Mouse (Mus musculus) limb, embryonic 14.5 days (tissue): ENCODE measurements around the gene Efcab5. TPM values are rescaled to one million over a fixed set of nuclear protein-coding genes. Genes with fewer than 3 reads are reported as not detected.

Source experiments
- ATAC-seq: fragments of 200-750 bp; cut with Nextera tagmentation; 2 replicates; pipeline ENCODE4 v1.8.0; 2017; ENCODE audit warnings: low read depth, moderate number of reproducible peaks, moderate TSS enrichment; ENCODE audit not compliant: low FRiP score
- DNase-seq: peaks from one replicate; pipeline ENCODE4 v3.0.0-alpha.2; 2015; ENCODE audit warnings: low spot score
- H3K27ac ChIP-seq: fragments of 300-500 bp; sonication (generic); replicated peaks from 2 replicates; pipeline ENCODE4 v1.5.1; 2014; ENCODE audit warnings: low read depth, mild to moderate bottlenecking, low read length, moderate library complexity, mixed read lengths
- H3K27me3 ChIP-seq: fragments of 300-500 bp; sonication (generic); 2 replicates; pipeline ENCODE4 v1.6.1; 2014; ENCODE audit warnings: low read length, mixed read lengths; ENCODE audit not compliant: control insufficient read depth, insufficient read depth
- H3K36me3 ChIP-seq: fragments of 300-500 bp; sonication (generic); 2 replicates; pipeline ENCODE4 v1.6.1; 2014; ENCODE audit warnings: mild to moderate bottlenecking, low read length, moderate library complexity, mixed read lengths; ENCODE audit not compliant: control insufficient read depth, insufficient read depth
- H3K4me1 ChIP-seq: fragments of 300-500 bp; sonication (generic); 2 replicates; pipeline ENCODE4 v1.6.1; 2014; ENCODE audit warnings: antibody characterized with exemption, low read length, mixed read lengths; ENCODE audit not compliant: control insufficient read depth, insufficient read depth
- H3K4me2 ChIP-seq: fragments of 300-500 bp; sonication (generic); replicated peaks from 2 replicates; pipeline ENCODE4 v1.6.1; 2014; ENCODE audit warnings: low read depth, mild to moderate bottlenecking, low read length, moderate library complexity; ENCODE audit not compliant: severe bottlenecking
- H3K4me3 ChIP-seq: fragments of 300-500 bp; sonication (generic); replicated peaks from 2 replicates; pipeline ENCODE4 v1.5.1; 2014; ENCODE audit warnings: low read length
- H3K9ac ChIP-seq: fragments of 300-500 bp; sonication (generic); 2 replicates; pipeline ENCODE4 v1.6.1; 2014; ENCODE audit warnings: mild to moderate bottlenecking, low read depth, low read length, moderate library complexity; ENCODE audit not compliant: severe bottlenecking
- H3K9me3 ChIP-seq: fragments of 300-500 bp; sonication (generic); 2 replicates; pipeline ENCODE4 v1.6.1; 2016; ENCODE audit warnings: low read length; ENCODE audit not compliant: control insufficient read depth
- POLR2A ChIP-seq: fragments of 200-500 bp; IDR thresholded peaks from 2 replicates; pipeline ENCODE4 v1.8.0; 2012; ENCODE audit warnings: inconsistent platforms, mild to moderate bottlenecking, moderate library complexity, borderline replicate concordance; ENCODE audit not compliant: insufficient read depth, insufficient read length; ENCODE audit errors: extremely low read depth
- WGBS: fragments of 180-500 bp; shearing (Covaris S2); extraction: QIAGEN DNeasy Blood & Tissue Kit; methylation state at CpG from one replicate; pipeline ENCODE4 v1.1.7; 2014; 5-methylcytosine and 5-hydroxymethylcytosine counted together
- polyA plus RNA-seq, 2 experiments: library from polyadenylated mRNA; depleted of rRNA in 1 of 2; stranded (reverse) in 1 of 2; unstranded in 1 of 2; fragments of >200 nt; fragmentation: Nextera tagmentation in 1 of 2; extraction: Ambion mirVana in 1 of 2; gene quantifications; 2 replicates each; pipeline versions ENCODE4 v1.2.1 to v1.2.3; 2012 to 2014

Efcab5 gene
- polyA plus RNA-seq, 2 experiments: 0.36 to 1.0 TPM

DNA sequence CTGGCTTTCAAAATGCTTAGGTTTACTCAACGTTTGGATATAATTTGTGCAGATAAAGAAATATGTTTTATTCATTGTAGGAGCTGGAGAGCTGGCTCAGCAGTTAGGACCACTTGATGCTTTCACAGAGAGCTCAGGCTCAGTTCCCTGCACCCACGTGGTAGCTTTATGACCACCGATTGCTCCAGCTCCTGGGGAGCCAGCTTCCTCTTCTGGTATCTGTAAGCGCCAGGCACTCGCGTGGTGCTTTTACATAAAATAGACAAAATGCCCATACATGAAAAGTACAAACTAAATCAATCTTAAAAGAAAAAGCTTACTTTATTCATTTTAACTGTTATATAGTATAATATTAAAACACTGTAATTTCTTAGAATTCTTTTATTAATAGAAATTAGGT is 46.8 kb downstream of the Efcab5 start:
- H3K4me3 ChIP-seq: no peak overlapping the region
- H3K9ac ChIP-seq: no peak overlapping the region
- no peak overlapping the region for H3K27ac ChIP-seq
- H3K9me3 ChIP-seq: no peaks in the 10 kb centered on the region
- no peak overlapping the region for H3K4me2 ChIP-seq
- DNase-seq (no peak), ATAC-seq (no peak)
- WGBS: 43% methylated on average over 6 of the region's 6 CpGs
- no peak for TF ChIP-seq POLR2A
- no peaks in the 10 kb centered on the region for H3K27me3 ChIP-seq
- H3K36me3 ChIP-seq: no peaks in the 10 kb centered on the region
- H3K4me1 ChIP-seq: no peaks in the 10 kb centered on the region

DNA sequence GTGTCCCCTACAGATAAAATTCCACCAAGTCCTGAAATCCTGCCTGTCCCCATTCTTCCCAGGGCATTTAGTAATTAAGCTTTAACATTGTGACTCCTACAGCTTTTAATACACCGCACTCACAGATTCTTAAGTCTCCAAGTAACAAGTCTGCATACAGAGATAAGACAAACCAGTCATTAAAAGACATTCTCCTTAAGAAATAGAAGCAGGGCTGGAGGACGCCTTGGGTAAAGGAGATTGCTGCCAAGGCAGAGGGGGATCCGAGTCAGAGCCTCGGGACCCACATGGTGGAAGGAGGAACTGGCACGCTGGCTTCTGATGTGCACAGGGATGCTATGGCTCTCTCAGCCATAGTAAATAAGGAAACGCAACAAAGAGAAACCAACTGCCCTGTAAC is 48.8 kb downstream of the Efcab5 start:
- Histone ChIP-seq H3K36me3 (no peaks in the 10 kb centered on the region), H3K27ac (no peak overlapping the region), H3K4me3 (no peak overlapping the region), H3K9me3 (no peaks in the 10 kb centered on the region), H3K9ac (no peak overlapping the region), H3K4me1 (no peaks in the 10 kb centered on the region), H3K27me3 (no peaks in the 10 kb centered on the region), H3K4me2 (no peak overlapping the region)
- ATAC-seq: no peak
- WGBS: 84% methylated on average over 6 of the region's 6 CpGs
- TF ChIP-seq POLR2A: no peak
- no peak for DNase-seq

DNA sequence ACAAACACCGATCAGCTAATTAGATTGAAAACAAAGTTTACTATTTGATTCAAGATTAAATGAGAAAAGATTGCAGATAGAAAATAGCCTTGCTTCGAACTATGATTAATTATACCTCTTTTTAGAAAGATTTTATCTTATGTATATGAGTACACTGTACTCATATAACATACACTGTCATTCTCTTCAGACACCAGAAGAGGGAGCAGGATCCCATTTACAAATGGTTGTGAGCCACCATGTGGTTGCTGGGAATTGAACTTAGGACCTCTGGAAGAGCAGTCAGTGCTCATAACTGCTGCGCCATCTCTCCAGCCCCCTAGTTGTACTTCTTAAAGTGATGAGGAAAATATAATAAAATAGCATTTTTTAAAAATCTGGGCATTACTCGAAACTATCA is 55.3 kb downstream of the Efcab5 start:
- Histone ChIP-seq H3K36me3 (no peaks in the 10 kb centered on the region), H3K9me3 (no peaks in the 10 kb centered on the region), H3K27ac (no peak overlapping the region), H3K27me3 (no peaks in the 10 kb centered on the region), H3K4me1 (no peaks in the 10 kb centered on the region), H3K9ac (no peak overlapping the region), H3K4me2 (no peak overlapping the region), H3K4me3 (no peak overlapping the region)
- ATAC-seq (no peak), DNase-seq (no peak)
- no peak for TF ChIP-seq POLR2A
- 96% methylated on average over 4 of the region's 4 CpGs for WGBS

DNA sequence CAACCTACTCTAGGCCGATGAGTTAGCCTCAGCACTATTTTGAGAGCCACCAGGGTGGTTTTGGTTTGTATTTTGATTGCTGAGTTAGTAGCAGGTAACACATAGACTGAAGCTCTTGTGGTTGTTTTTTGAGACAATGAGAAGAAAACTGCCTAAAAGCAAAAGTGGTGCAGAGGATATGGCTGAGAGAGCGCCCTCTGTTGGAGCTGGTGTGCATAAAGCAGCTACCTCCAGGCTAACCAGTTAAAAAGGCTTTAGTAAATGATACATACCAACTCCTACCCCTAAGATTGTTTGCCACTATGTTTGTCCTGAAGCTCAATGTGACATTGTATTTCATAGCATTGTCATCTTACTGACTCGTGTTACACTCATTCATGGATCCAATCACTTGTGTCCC is 56.2 kb downstream of the Efcab5 start:
- H3K4me2 ChIP-seq: no peak overlapping the region
- no peak for ATAC-seq
- WGBS: 68% methylated on average over 3 of the region's 3 CpGs
- no peak overlapping the region for H3K27ac ChIP-seq
- H3K27me3 ChIP-seq: no peaks in the 10 kb centered on the region
- no peak overlapping the region for H3K9ac ChIP-seq
- no peaks in the 10 kb centered on the region for H3K36me3 ChIP-seq
- no peak for TF ChIP-seq POLR2A
- no peaks in the 10 kb centered on the region for H3K4me1 ChIP-seq
- no peak for DNase-seq
- H3K4me3 ChIP-seq: no peak overlapping the region
- H3K9me3 ChIP-seq: no peaks in the 10 kb centered on the region

DNA sequence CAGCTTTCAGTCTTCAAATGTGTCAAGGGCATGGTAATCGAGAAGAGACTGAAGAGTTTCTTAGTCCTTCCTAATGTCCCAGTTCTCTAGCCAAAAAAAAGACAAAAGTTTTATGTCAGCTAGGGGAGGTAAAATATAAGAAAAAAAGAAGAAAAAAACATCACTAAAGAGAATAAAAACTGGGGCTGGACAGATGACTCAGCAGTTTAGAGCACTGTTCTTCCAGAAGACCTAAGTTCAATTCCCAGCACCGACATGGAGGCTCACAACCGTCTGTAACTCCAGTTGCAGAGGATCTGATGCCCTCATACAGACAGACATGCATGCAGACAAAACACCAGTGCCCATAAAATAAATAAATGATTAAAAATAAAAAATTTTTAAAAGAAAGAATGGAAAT is 60.2 kb downstream of the Efcab5 start:
- Histone ChIP-seq H3K27me3 (no peaks in the 10 kb centered on the region), H3K36me3 (no peaks in the 10 kb centered on the region), H3K4me1 (no peaks in the 10 kb centered on the region), H3K4me3 (no peak overlapping the region), H3K9me3 (no peaks in the 10 kb centered on the region), H3K27ac (no peak overlapping the region), H3K9ac (no peak overlapping the region), H3K4me2 (no peak overlapping the region)
- DNase-seq: no peak
- TF ChIP-seq POLR2A: no peak
- WGBS: 86% methylated on average over 3 of the region's 3 CpGs
- ATAC-seq: no peak

DNA sequence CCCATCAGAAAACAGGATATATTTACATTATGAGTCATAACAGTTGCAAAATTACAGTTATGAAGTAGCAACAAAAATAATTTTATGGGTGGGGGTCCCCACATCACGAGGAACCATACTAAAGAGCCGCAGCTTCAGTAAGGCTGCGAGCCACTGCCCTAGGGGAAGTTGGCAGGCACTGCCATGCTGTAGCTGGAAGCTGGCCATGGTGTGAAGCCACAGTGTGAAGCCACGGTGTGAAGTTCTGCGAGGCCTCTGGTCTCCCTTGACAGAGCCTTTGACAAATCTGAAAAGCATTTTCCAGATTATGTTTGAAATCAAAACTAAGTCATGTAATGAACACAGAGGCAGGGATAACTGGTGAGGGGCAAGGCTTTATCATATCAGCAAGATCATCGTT is 77.6 kb downstream of the Efcab5 start:
- no peaks in the 10 kb centered on the region for H3K36me3 ChIP-seq
- H3K9me3 ChIP-seq: no peaks in the 10 kb centered on the region
- no peak overlapping the region for H3K9ac ChIP-seq
- no peak overlapping the region for H3K27ac ChIP-seq
- ATAC-seq: no peak
- no peak overlapping the region for H3K4me3 ChIP-seq
- no peaks in the 10 kb centered on the region for H3K27me3 ChIP-seq
- 77% methylated on average over 6 of the region's 6 CpGs for WGBS
- H3K4me2 ChIP-seq: no peak overlapping the region
- H3K4me1 ChIP-seq: no peaks in the 10 kb centered on the region
- DNase-seq: no peak
- TF ChIP-seq POLR2A: no peak
